Mouse (Mus musculus) cerebellum, adult 2 months (tissue): ENCODE measurements at regions not wholly inside any gene's neighbourhood (a gene's known extent, or its start where the extent isn't known, plus 50 kb on each side); places are given as distances from the start of the nearest gene placed in this dataset.
"Not testable (repeated sequence)": the region's sequence is repeated elsewhere in the genome, so short reads cannot be mapped to it uniquely, and the experiment has no call there.

Experiments used
- DNase-seq, 2 experiments: peaks; one replicate each; pipeline ENCODE4 v3.0.0; 2021
- H3K27ac ChIP-seq: fragments of 200-500 bp; 2 replicates; pipeline ENCODE4 v1.5.1; 2012; ENCODE audit warnings: low read length, control low read depth, inconsistent platforms; ENCODE audit not compliant: insufficient read depth
- H3K27me3 ChIP-seq: fragments of 200-500 bp; 2 replicates; pipeline ENCODE4 v1.6.1; 2012; ENCODE audit warnings: inconsistent platforms, mild to moderate bottlenecking, low read length, moderate library complexity; ENCODE audit not compliant: control insufficient read depth, insufficient read depth
- H3K4me1 ChIP-seq: fragments of 200-500 bp; 2 replicates; pipeline ENCODE4 v1.6.1; 2011; ENCODE audit warnings: low read length; ENCODE audit not compliant: control insufficient read depth, insufficient read depth
- H3K4me3 ChIP-seq: fragments of 200-500 bp; replicated peaks from 2 replicates; pipeline ENCODE3; 2011; ENCODE audit warnings: mild to moderate bottlenecking, low read depth, low read length, control low read depth; ENCODE audit not compliant: insufficient read depth
- CTCF ChIP-seq: fragments of 200-500 bp; IDR thresholded peaks from 2 replicates; pipeline ENCODE4 v1.5.1; 2011; ENCODE audit warnings: low read depth, mild to moderate bottlenecking, control low read depth, low read length, moderate library complexity, borderline replicate concordance; ENCODE audit not compliant: insufficient read depth
- POLR2A ChIP-seq: fragments of 200-500 bp; IDR thresholded peaks from 2 replicates; pipeline ENCODE4 v1.6.1; 2011; ENCODE audit warnings: low read length, control low read depth, borderline replicate concordance; ENCODE audit not compliant: insufficient read depth
- WGBS: fragments of 180-500 bp; shearing (Covaris S2); methylation state at CpG from one replicate; pipeline ENCODE4 v1.1.7; 2018; 5-methylcytosine and 5-hydroxymethylcytosine counted together

GRCm38 (mm10) chr5:5844312-5844711 is 95.2 kb upstream of the Steap1 start:
- Histone ChIP-seq H3K27ac (no peak overlapping the region), H3K4me1 (no peaks in the 10 kb centered on the region), H3K27me3 (no peaks in the 10 kb centered on the region), H3K4me3 (no peak overlapping the region)
- TF ChIP-seq CTCF (no peak), POLR2A (no peak)
- no peak for DNase-seq
- WGBS: 79% methylated on average over 3 of the region's 3 CpGs

- H3K4me3 ChIP-seq: no peak overlapping the region
- 28% methylated on average over 3 of the region's 3 CpGs for WGBS
- no peaks in the 10 kb centered on the region for H3K4me1 ChIP-seq
- H3K27ac ChIP-seq: no peak overlapping the region
- DNase-seq: no peak
- no peaks in the 10 kb centered on the region for H3K27me3 ChIP-seq
- no peak for TF ChIP-seq CTCF
- TF ChIP-seq POLR2A: no peak
These were observed 89.6 kb upstream of the Steap1 start for GRCm38 (mm10) chr5:5838767-5839166.

GRCm38 (mm10) chr5:5822666-5823065 is 73.5 kb upstream of the Steap1 start:
- H3K4me1 ChIP-seq, H3K27ac ChIP-seq, H3K27me3 ChIP-seq, H3K4me3 ChIP-seq, DNase-seq: not testable (repeated sequence)
- 85% methylated on average over 9 of the region's 9 CpGs for WGBS
